Mouse (Mus musculus): ENCODE data around the gene Gltpd2.

DNA sequence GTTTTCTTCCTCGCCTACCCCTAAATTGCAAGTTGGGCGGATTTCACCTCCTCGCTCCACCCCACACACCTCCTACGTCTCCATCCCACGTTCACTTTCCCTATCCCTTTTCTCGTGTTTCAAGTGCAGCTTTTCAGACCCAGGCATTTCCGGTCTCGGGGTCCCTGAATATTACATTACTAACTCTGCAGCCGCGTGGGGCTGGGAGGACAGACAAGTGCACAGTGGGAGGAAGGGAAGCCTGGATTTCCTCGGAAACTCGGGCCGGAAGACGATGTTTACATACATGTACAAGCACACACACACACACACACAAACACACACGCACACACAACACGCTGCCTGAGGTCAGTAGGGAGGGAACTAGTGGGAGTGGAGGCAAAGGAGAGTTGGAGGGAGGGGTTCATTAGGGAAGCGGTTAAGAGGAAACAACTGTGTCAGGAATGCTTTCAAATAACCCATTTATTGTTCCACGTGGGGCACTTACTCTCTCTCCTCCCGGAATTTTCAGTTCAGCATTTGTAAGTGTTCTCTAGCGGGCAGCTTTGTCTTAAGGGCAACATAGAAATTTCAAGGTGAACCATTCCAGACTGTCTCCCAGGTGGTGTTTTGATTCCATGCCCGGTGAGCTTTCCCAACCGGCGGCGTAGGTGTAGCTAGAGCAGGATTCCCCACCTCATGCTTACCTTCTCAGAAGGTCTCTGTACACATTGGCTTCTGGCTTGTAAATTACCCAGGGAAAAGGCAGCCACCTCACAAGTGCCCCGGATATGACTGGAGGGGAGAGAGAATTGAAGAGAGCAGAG is 44.7 kb downstream of the Gltpd2 start:
- no peak for TF ChIP-seq TAL1 (conservative IDR thresholded peaks at IDR 0.05; ENCODE audit: low read depth, low read length)
- no peak for TF ChIP-seq CTCF (IDR thresholded peaks at IDR 0.05; ENCODE audit: low read depth, low read length)

Data from G1E (cell line).